Mouse (Mus musculus) embryo, embryonic 11.5 days (tissue): ENCODE data around the gene Men1.
"Not testable (repeated sequence)": the region's sequence is repeated elsewhere in the genome, so short reads cannot be mapped to it uniquely, and the experiment has no call there.

Source experiments
- DNase-seq: peaks from one replicate; pipeline ENCODE4 v3.0.0-alpha.2; 2012; ENCODE audit warnings: low read depth, low spot score

Gene Men1

DNA sequence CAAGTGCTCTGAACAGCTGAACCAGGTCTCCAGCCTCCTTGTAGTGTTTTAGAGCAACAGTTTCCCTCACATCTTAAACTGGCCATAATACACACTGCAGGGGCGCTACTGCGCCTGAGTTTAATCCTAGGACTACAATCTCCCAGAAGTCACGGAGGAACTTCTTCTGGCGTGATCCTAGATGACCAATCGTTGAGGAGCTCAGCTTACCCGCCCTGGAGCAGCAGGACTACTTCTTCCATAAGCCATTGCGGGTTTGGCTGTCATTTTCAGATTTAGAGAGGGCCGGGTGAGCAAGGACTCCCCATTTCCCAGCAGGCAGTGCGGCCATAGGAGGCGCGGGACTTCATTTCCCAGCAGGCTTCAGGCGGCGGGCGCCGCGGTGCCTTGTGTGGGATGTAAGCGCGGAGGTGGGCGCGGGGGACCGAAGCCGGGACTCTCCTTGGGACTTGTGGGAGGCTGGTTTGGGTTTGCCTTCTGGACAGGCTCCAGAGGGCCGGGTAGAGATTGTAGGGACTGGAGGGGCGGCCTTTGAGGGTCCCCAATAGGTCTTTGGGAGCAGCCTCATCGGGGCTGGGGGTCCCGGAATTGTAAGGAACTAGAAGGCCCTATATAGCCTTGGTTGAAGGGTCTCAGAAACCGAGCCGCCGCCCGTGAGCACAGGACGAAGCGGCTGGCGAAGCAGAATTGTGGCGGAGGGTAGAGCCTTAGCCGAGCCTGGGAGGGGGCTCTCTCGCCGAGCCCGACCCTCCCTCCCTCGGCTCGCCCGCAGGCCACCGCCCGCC is at the start of gene Men1:
Gene Men1, plus strand, starts transcription at position 307 of the 785 bp plus-strand sequence.
- peak; percentile 92 for DNase-seq

GRCm38 (mm10) chr19:6285226-6285625 is 49.6 kb upstream of the Men1 start:
- DNase-seq = no peak

GRCm38 (mm10) chr19:6285632-6286433 is 48.9 kb upstream of the Men1 start:
- no peak for DNase-seq

DNA sequence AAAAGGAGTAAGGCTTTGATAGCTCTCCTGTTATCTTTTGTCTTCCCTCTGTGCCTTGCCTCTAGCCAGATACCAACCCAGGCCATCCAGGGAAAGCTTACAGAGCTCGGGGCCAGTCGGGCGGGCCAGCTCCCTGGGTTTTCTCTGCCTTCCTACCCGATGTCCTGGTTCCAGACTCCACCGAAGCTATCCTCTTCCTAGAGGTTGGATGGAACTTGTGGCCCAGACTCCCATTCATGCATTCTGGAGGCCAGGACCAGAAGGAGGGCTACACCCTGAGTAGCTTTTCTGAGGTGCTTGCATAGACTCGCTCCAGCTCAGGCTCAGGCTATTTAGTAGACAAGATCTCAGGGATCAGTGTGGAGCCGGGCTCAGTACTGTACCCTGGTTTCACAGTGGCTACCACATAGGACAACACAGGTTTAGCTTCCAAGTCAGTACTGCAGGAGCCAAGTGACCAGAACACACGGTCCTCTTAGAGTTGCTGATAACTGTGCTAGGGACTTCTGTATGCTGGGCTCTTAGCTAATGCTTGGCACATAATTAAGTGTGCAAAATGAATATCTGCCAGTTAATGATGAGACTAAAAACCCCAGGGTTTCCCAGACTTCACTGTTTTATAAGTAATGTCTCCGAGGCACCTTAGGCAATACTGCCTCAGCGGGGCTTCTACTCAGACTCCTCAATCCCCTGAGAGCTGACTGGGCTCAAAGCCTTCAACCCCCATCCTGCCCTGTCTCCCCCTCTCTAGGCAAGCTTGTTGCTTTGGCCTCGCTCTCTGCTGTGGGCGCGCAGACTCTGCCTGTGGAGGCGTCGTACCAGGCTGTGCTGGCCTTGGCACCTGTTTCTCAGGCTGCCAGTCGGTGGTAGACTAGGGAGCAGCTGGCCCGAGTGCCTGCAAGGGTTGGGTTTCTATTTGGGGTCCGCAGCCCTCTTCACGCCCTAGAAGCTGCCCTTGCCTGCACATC is 48.1 kb upstream of the Men1 start:
- no peak for DNase-seq

DNA sequence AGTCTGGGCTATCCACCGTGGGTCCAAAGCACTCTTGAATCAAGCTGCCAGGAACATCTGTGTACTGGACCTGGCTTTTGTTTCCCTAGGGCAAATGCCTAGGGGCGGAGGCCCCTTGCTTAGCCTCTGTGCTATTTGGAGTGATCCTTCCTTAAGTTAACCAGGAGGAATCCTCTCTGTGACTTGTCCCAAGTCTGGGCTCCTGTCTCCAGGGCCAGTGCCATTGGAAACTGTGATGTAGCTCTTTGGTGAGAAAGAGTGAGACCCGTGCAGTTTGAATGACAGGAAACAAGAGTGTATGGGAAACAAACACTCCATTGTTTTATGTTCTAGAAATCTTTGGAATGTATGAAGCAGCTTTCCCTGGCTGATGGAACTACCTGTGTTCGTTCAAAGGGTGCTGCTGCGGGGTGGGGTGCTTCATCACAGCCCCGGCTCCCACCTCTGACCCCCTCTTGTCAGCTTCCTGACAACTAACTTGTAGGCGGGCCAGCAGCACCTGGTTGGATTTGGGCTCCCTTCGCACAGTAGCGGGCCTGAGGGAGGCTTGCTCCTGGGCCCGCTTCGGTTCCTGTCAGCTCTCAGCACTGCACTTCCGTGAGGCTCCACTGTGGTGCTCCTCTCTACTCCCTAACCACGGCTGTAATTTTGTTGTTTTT is 46.4 kb upstream of the Men1 start:
- no peak for DNase-seq

GRCm38 (mm10) chr19:6289696-6290238 is 45.0 kb upstream of the Men1 start:
- DNase-seq = no peak

DNA sequence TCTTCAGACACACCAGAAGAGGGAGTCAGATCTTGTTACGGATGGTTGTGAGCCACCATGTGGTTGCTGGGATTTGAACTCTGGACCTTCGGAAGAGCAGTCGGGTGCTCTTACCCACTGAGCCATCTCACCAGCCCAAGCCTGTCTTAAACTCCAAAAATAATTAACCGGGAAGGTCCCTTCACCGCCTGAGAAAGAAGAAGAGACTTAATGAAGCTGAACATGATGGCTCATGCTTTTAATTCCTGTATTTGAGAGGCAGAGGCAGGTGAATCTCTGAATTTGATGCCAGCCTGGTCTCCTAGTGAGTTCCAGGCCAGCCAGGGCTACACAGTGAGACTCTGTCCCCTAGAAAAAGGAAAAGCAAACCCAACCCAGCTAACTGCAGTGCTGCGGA is 44.1 kb upstream of the Men1 start:
- not testable (repeated sequence) for DNase-seq

DNA sequence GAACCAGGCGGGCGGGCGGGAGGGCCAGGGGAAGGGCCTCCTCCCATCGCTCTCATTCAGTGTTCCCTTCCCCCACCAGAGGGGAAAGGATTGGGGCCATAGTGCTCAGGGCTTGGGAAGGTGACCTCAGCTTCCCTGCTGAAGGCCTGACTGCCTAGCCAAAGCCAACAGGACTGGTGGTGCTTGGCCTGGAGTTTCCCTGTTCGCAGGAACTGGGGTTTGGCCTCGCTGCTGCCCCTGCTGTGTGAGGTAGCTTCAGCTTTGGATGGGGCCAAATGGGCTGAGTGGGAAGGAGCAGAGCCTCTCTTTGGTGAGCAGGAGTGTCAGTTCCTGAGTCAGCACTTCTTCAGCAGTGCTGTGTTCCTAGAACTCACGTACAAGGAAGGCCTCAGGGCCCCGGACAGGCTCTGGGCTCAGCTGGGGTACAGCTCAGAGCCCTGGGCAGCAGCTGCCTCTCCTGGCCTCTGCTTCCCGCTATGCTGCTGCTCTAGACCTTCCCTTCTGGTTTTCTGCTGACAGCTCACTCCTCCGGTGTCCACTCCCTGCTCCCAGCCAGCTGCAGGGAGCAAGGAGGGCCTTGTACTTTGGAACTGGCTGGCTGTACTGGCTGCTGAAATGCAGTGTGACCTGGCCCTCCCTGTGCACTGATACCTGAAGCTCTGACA is 43.5 kb upstream of the Men1 start:
- no peak for DNase-seq

DNA sequence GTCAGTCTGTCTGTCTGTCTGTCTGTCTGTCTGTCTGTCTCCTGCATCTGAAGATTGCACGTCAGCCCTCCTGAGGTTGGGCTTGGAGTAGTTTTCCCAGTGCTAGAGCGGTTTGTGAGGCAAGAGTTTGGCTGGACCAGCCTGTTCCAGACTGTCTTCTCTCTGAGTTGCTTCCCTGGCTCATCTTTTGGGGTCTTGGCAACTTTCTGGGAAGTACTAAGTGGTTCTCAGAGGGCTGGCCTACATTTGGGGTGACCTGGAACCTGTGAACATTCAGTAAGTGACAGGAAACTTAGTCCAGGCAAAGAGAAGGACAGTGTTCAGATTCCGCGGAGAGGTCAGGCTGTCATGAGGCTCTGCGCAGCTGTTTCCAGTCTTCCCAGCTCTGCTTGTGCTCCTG is 42.5 kb upstream of the Men1 start:
- no peak for DNase-seq

DNA sequence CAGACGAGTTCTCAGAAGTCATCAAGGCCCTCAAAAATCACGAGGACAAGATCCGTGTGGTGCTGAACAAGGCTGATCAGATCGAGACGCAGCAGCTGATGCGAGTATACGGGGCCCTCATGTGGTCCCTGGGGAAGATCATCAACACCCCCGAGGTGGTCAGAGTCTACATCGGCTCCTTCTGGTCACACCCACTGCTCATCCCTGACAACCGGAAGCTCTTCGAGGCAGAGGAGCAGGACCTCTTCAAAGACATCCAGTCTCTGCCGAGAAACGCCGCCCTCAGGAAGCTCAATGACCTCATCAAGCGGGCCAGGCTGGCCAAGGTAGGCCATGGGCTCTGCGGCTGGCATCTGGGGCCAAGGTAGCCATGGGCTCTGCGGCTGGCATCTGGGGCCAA is 40.5 kb upstream of the Men1 start:
- DNase-seq = no peak

DNA sequence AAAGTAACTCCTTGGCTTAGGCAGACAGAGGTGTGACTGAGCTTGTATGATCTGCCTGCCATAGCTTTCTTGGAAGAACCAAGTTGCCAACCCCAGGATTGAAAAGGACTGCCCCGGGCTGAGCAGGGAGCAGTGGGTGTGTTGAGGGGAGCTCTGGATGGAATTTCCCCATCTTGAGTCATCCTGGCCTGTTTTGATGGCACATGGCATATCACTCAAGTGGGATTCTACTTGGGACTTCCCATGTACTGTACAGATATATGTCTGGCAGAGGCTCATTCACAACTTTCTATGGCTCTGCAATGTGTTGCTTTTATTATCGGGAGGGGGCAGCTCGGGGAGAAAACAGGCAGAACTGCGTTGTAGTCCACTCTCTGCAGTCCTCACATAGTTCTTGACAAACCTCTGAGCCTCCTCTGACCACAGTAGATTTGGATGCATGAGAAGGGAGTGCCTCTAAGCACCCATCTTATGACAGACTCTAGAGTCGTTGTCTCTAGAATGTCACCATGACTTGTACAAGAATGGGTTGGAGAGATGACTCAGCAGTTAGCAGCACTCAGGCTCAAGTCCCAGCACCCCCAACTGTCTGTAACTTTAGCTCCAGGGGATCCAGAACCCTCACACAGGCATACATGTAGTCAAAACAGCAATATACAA is 38.1 kb upstream of the Men1 start:
- no peak for DNase-seq

- DNase-seq = no peak
These were observed 37.1 kb upstream of the Men1 start for GRCm38 (mm10) chr19:6297641-6298040.

DNA sequence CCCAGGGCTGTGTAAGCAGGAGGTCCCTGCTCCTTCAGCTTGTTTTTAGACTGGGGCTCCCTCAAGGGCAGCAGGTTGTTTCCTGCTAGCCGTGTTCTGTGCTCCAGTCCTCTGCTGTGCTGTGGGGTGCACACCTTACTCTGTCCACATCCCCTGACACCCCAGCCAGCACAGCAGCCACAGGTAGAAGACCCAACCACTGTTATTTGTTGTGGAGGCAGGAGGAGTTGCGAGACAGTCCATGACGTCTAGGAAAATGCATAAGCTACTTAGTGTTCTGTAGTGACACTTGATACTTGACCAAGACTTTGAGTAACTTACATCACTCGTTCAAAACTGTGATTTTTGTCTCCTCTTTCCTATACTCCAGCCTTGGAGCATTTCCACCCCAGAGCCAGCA is 35.8 kb upstream of the Men1 start:
- DNase-seq = no peak

DNA sequence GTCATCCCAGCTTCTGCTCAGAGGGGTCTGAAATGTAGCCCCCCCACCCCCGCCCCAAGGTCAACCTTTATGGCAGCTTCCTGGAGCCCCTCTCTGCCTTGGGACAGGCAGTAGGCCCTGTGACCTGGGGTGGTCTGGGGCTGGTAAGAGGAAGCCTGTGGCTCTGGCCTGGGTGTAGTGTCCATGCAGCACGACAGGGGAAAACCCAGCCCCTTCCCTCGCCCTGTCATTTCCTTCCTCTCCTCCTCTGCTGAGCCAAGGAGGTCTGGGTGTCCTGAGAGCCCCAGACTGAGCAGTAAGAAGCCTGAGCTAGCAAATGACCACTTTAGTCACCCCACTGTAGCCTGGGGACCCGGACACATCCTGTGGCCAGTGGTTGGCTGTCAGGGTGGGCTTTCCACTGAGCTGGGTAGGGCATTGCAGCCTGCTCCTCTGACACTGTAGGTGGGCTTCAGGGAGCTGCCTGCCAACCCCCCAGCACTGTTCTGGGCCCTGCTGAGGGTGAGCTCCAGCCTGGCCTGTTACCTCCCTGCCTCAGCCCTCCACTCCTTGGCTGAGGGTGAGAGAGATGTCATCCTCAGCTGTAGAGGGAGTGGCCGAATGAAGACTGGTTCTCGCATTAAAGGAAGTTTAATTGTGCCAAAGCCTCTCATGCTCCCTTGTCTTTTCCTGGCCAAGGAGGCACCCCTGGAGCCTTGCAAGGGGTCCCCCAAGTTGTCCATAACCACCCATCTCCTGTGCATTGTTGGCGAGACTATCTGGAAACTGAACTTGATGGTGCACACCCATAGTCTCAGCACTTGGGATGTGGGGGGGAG is 35.1 kb upstream of the Men1 start:
- no peak for DNase-seq

GRCm38 (mm10) chr19:6300402-6300841 is 34.4 kb upstream of the Men1 start:
- DNase-seq = no peak

GRCm38 (mm10) chr19:6302114-6302513 is 32.7 kb upstream of the Men1 start:
- no peak for DNase-seq

- no peak for DNase-seq
These were observed 32.3 kb upstream of the Men1 start for GRCm38 (mm10) chr19:6302522-6302921.

DNA sequence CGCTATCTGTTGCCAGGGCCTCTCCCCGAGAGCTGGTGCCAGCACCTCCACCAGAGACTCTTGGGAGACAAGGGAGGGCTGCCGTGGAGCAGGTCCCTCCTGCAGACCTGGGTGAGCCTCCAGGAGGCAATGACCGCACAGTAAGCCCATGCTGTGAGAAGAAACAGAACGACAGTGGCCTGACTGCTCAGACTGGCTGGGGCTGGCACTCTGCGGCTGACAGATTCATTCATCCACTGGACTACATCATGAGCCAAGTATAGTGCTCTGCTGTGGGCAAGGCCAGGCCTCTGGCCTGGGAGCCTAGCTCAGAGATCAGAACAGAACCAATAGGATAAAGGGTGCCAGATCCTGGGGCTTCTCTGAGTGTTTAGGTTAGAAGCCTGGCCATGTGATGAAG is 30.9 kb upstream of the Men1 start:
- DNase-seq = no peak
